Mouse (Mus musculus) ES-E14 (cell line): ENCODE measurements around the gene Gm10775. TPM values are rescaled to one million over a fixed set of nuclear protein-coding genes. Genes with fewer than 3 reads are reported as not detected.

ENCODE experiments used
- DNase-seq: peaks from one replicate; pipeline ENCODE4 v3.0.0-alpha.2; 2013; ENCODE audit warnings: low read depth, low spot score
- H3K27ac ChIP-seq: 2 replicates; pipeline ENCODE4 v1.5.1; 2012; ENCODE audit warnings: low read depth, mild to moderate bottlenecking, low read length, moderate library complexity, mixed read lengths; ENCODE audit not compliant: poor library complexity, insufficient read depth, severe bottlenecking
- H3K36me3 ChIP-seq: 2 replicates; pipeline ENCODE4 v1.6.1; 2012; ENCODE audit warnings: mild to moderate bottlenecking, low read length, moderate library complexity, mixed read lengths; ENCODE audit not compliant: control insufficient read depth, poor library complexity, insufficient read depth, severe bottlenecking
- H3K4me1 ChIP-seq, 2 experiments: fragments of 150-350 bp in 1 of 2; sonication (generic) in 1 of 2; 2 replicates each; pipeline ENCODE4 v1.6.1; 2012; ENCODE audit warnings: low read length in 2 of 2, mild to moderate bottlenecking in 1 of 2, mixed read lengths in 1 of 2; ENCODE audit not compliant: control insufficient read depth in 2 of 2, insufficient read depth in 2 of 2, poor library complexity in 1 of 2
- H3K4me3 ChIP-seq, 2 experiments: fragments of 150-350 bp in 1 of 2; sonication (generic) in 1 of 2; 2 replicates each; pipeline ENCODE4 v1.5.1; 2012; ENCODE audit warnings: low read length in 2 of 2, low read depth in 1 of 2, mild to moderate bottlenecking in 1 of 2, mixed read lengths in 1 of 2; ENCODE audit not compliant: insufficient read depth in 1 of 2, poor library complexity in 1 of 2, severe bottlenecking in 1 of 2
- H3K9ac ChIP-seq: 2 replicates; pipeline ENCODE4 v1.6.1; 2012; ENCODE audit warnings: low read depth, mild to moderate bottlenecking, low read length, mixed read lengths; ENCODE audit not compliant: poor library complexity, insufficient read depth, severe bottlenecking
- H3K9me3 ChIP-seq: fragments of 150-350 bp; sonication (generic); 2 replicates; pipeline ENCODE4 v1.6.1; 2012; ENCODE audit warnings: low read depth, mild to moderate bottlenecking, low read length; ENCODE audit not compliant: control insufficient read depth, insufficient read depth
- CHD2 ChIP-seq: IDR thresholded peaks from 2 replicates; pipeline ENCODE4 v1.6.1; 2014; ENCODE audit warnings: mild to moderate bottlenecking, low read depth, low read length, inconsistent platforms
- HCFC1 ChIP-seq: IDR thresholded peaks from 2 replicates; pipeline ENCODE4 v1.6.1; 2012; ENCODE audit warnings: low read length, inconsistent platforms, borderline replicate concordance; ENCODE audit not compliant: insufficient read depth
- MAFK ChIP-seq: IDR thresholded peaks from 2 replicates; pipeline ENCODE4 v1.6.1; 2014; ENCODE audit warnings: mild to moderate bottlenecking, low read depth, low read length, inconsistent platforms; ENCODE audit not compliant: insufficient read depth
- ZC3H11A ChIP-seq: IDR thresholded peaks from 2 replicates; pipeline ENCODE4 v1.6.1; 2012; ENCODE audit warnings: low read depth, mild to moderate bottlenecking, inconsistent platforms, low read length, borderline replicate concordance
- ZNF384 ChIP-seq: IDR thresholded peaks from 2 replicates; pipeline ENCODE4 v1.6.1; 2012; ENCODE audit warnings: low read depth, low read length, inconsistent platforms
- in situ Hi-C, 2 experiments: fragments of 600-800 bp; cut with MboI; formaldehyde crosslinking; loops; one replicate each; pipeline ENCODE4 v1.15.1; 2025; ENCODE audit warnings: low sequenced_read_pairs in 2 of 2, inconsistent platforms in 1 of 2; ENCODE audit not compliant: unreplicated experiment in 2 of 2
- total RNA-seq: library from RNA; depleted of rRNA; stranded (reverse); fragments of 300-350 nt; gene quantifications from 2 replicates; pipeline ENCODE4 v1.2.3, GENCODE M21; 2012; rRNA removed

Gm10775 gene
- 0.21 TPM in 1 of 2 replicates, not detected in the other for total RNA-seq

GRCm38 (mm10) chr13:65259239-65259638 is at the start of gene Gm10775:
Gene Gm10775 (plus strand): TSS chr13:65259539.
- Histone ChIP-seq H3K9me3 (peaks cover 2% of the 10 kb centered on the region; the same call in 1 of the 2 replicates), H3K9ac (peak within 1 kb of the TSS; percentile 29), H3K36me3 (no peaks in the 10 kb centered on the region; the same call in 1 of the 2 replicates), H3K4me3 (peak within 1 kb of the TSS; percentile 62 to 69), H3K27ac (no peak within 1 kb of the TSS; the same call in 1 of the 2 replicates), H3K4me1 (peaks cover 0 to 4% of the 10 kb centered on the region in 2 experiments; a peak in 1 of 4 replicates)
- no peak for TF ChIP-seq CHD2
- TF ChIP-seq ZNF384, result no peak
- in situ Hi-C loops, result no loop called here
- DNase-seq, result no peak

GRCm38 (mm10) chr13:65225945-65226344 is 33.4 kb upstream of the Gm10775 start:
- DNase-seq, result no peak
- no peak overlapping the region for H3K9ac ChIP-seq
- TF ChIP-seq ZC3H11A (no peak), ZNF384 (no peak), CHD2 (no peak), MAFK (no peak), HCFC1 (no peak)
- H3K4me3 ChIP-seq, result no peak overlapping the region
- H3K9me3 ChIP-seq, result no peaks in the 10 kb centered on the region
- no peaks in the 10 kb centered on the region for H3K36me3 ChIP-seq
- in situ Hi-C loops, result no loop called here
- no peaks in the 10 kb centered on the region for H3K4me1 ChIP-seq
- no peak overlapping the region for H3K27ac ChIP-seq

DNA sequence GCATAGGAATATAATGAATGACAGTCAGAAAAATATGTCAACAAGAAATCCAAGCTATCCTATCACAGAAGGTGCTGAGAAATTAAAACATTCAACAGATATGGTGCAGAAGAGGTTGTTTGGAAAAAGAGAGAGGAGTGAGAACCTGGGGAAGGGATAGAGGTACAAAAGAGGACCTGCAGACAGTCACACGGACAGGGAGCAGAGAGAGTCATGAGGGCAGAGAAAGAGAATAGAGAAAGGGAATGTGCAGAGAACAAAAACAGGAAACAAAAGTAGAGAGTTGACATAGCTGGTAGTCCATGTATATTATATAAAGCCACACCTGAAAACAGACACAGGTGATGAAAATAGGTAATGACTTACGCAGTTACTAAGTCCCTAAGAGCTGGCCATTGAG is 32.7 kb upstream of the Gm10775 start:
- Histone ChIP-seq H3K9ac (no peak overlapping the region), H3K4me1 (no peaks in the 10 kb centered on the region), H3K27ac (no peak overlapping the region), H3K9me3 (no peaks in the 10 kb centered on the region), H3K4me3 (no peak overlapping the region), H3K36me3 (no peaks in the 10 kb centered on the region)
- DNase-seq, result no peak
- TF ChIP-seq ZNF384, result no peak
- TF ChIP-seq ZC3H11A, result no peak
- TF ChIP-seq HCFC1, result no peak
- TF ChIP-seq CHD2, result no peak
- no peak for TF ChIP-seq MAFK
- in situ Hi-C loops, result no loop called here

DNA sequence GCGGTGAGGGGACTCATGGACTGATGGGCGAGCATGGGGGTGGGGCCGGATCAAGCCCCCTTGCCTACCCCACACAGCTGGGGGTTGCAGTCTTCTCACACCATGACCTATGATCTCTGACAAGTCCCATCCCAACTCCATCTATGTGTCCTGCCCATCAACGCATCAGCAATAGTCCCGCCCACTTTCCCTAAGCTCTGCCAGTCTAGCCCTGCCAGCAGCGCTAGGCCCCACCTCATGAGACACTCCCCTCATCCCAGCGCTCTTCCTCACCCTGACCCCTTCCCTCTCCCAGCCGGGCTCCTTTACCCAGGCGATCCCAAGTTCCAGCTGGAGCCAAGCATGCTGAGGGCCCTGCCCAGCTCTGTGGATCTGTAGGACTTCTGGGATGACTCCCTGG is 22.1 kb upstream of the Gm10775 start:
- no peaks in the 10 kb centered on the region for H3K9me3 ChIP-seq
- peak overlapping the region; percentile 5 to 16; a peak in 3 of 4 replicates for H3K4me3 ChIP-seq
- in situ Hi-C loops, result no loop called here
- no peaks in the 10 kb centered on the region for H3K36me3 ChIP-seq
- no peak for DNase-seq
- peaks cover 0 to 8% of the 10 kb centered on the region in 2 experiments; a peak in 1 of 4 replicates for H3K4me1 ChIP-seq
- TF ChIP-seq ZC3H11A, result no peak
- no peak for TF ChIP-seq ZNF384
- no peak for TF ChIP-seq CHD2
- TF ChIP-seq MAFK, result no peak
- TF ChIP-seq HCFC1, result no peak
- H3K9ac ChIP-seq, result no peak overlapping the region
- no peak overlapping the region for H3K27ac ChIP-seq

DNA sequence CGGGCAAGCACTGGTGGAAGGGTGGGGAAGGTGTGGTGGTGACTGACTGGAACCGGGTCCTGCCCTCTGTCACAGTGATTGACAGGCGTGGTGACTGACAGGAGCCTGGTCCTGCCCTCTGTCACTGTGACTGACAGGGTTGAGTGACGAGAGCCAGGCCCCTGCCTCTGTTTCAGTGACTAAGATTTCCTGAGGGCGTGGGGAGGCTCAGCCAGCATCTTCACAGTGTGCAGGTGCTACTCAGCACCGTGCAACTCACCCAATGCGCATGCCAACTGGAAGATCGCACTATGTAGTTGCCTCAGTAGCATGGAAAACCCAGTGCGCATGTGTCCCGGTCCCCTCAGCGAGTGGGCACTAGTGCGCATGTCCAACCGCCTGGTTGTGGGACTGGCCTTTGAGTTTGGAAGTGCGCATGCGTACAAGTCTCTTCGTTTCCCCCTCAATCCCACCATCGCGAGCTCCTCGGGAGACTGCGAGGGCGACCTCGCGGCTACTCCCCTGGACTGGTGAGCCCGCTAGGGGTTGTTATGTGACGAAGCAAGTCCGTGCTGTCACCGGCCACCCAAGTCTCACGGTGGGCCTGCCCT is 18.7 kb upstream of the Gm10775 start:
- Histone ChIP-seq H3K27ac (peak overlapping the region; percentile 90), H3K4me1 (peaks cover 0 to 15% of the 10 kb centered on the region in 2 experiments; a peak in 2 of 4 replicates), H3K4me3 (peak overlapping the region; percentile 82 to 96), H3K36me3 (no peaks in the 10 kb centered on the region), H3K9me3 (no peaks in the 10 kb centered on the region), H3K9ac (peak overlapping the region; percentile 93)
- in situ Hi-C loops, result no loop called here
- TF ChIP-seq CHD2, result peak; percentile 88
- TF ChIP-seq ZC3H11A, result no peak
- DNase-seq, result peak; percentile 98
